Comparison of ENCODE assay signal across 8 mouse cellular contexts in genomic region chr11:115231168-115231915, GRCm38 (mm10). TPM values are rescaled to one million over a fixed set of nuclear protein-coding genes. Genes with fewer than 3 reads are reported as not detected.
DNase-seq lines count a peak whose midpoint lies in the region; ATAC-seq lines count a peak whose summit lies in the region.

No protein-coding gene starts in this region.

- intact Hi-C loops in gastrocnemius, postnatal 14 days (cut with DNase I; ENCODE audit: low total_unique reads) = no loop called here

- peaks cover 74% of the 10 kb centered on the region for H3K4me1 ChIP-seq in heart, embryonic 13.5 days
- peaks cover 93% of the 10 kb centered on the region for H3K4me1 ChIP-seq in embryonic facial prominence, embryonic 10.5 days
- peaks cover 51% of the 10 kb centered on the region for H3K4me1 ChIP-seq in kidney, embryonic 15.5 days

- H3K27ac ChIP-seq in heart, embryonic 13.5 days (replicated peaks) = no peak overlapping the region; the same call in 1 of the 2 replicates
- peak overlapping the region; percentile 26; the same call in 1 of the 2 replicates for H3K27ac ChIP-seq in embryonic facial prominence, embryonic 10.5 days (replicated peaks)
- peak overlapping the region; percentile 67 for H3K27ac ChIP-seq in kidney, embryonic 15.5 days

- H3K36me3 ChIP-seq in heart, embryonic 13.5 days = no peaks in the 10 kb centered on the region
- H3K36me3 ChIP-seq in embryonic facial prominence, embryonic 10.5 days (replicated peaks) = peaks cover 4% of the 10 kb centered on the region; the same call in 1 of the 2 replicates
- no peaks in the 10 kb centered on the region for H3K36me3 ChIP-seq in kidney, embryonic 15.5 days

- H3K9me3 ChIP-seq in heart, embryonic 13.5 days = no peaks in the 10 kb centered on the region
- no peaks in the 10 kb centered on the region for H3K9me3 ChIP-seq in embryonic facial prominence, embryonic 10.5 days
- no peaks in the 10 kb centered on the region for H3K9me3 ChIP-seq in kidney, embryonic 15.5 days (replicated peaks)

- DNase-seq in heart, adult 8-10 months (ENCODE audit: low spot score) = no peak
- DNase-seq in embryonic facial prominence, embryonic 10.5 days (ENCODE audit: low spot score) = no peak
- peak; percentile 20 to 46 for DNase-seq in spleen, postnatal 10 days (ENCODE audit: low spot score in 2 of 2)
- no peak for DNase-seq in gastrocnemius, postnatal 14 days
- no peak for DNase-seq in frontal cortex, postnatal 36 days (ENCODE audit: low spot score in 2 of 2)
- DNase-seq in ovary, postnatal 10 days (ENCODE audit: low spot score) = no peak

- H3K4me3 ChIP-seq in heart, embryonic 13.5 days = no peak overlapping the region
- H3K4me3 ChIP-seq in embryonic facial prominence, embryonic 10.5 days = no peak overlapping the region
- no peak overlapping the region for H3K4me3 ChIP-seq in kidney, embryonic 15.5 days (replicated peaks)

- peaks cover 45% of the 10 kb centered on the region for H3K27me3 ChIP-seq in heart, embryonic 13.5 days (replicated peaks)
- peaks cover 69% of the 10 kb centered on the region for H3K27me3 ChIP-seq in embryonic facial prominence, embryonic 10.5 days (replicated peaks; ENCODE audit: low read depth, poor library complexity, severe bottlenecking)
- peaks cover 77% of the 10 kb centered on the region for H3K27me3 ChIP-seq in kidney, embryonic 15.5 days

- H3K9ac ChIP-seq in heart, embryonic 13.5 days = 0 out of 2 replicates have a peak overlapping the region, but pooled peaks have one; percentile 40
- H3K9ac ChIP-seq in kidney, embryonic 15.5 days = no peak overlapping the region

- 53% methylated on average over 14 of the region's 14 CpGs for WGBS in heart, embryonic 13.5 days
- 44% methylated on average over 14 of the region's 14 CpGs for WGBS in embryonic facial prominence, embryonic 10.5 days
- 44% methylated on average over 14 of the region's 14 CpGs for WGBS in kidney, embryonic 15.5 days

- ATAC-seq in heart, embryonic 13.5 days (ENCODE audit: extremely low read depth, insufficient number of reproducible peaks, low FRiP score, low TSS enrichment) = no peak
- no peak for ATAC-seq in kidney, embryonic 15.5 days (replicated peaks; ENCODE audit: low FRiP score)

- no peak overlapping the region for H3K4me2 ChIP-seq in heart, embryonic 13.5 days
- no peak overlapping the region for H3K4me2 ChIP-seq in kidney, embryonic 15.5 days

RNA-seq across cellular contexts. Expression of gene Grin2c, which starts 35.7 kb away (rescaled TPM):
- 0.04 TPM in 1 of 2 replicates, not detected in the other for polyA plus RNA-seq in heart, embryonic 13.5 days (2015; fragmentation: Nextera tagmentation; extraction: Ambion mirVana)
- total RNA-seq in heart, adult 8-10 months (2022) = under 1 TPM; 0.09 to 0.65 (median 0.23) TPM
- 0.06 and 0.07 TPM in 2 replicates for polyA plus RNA-seq in embryonic facial prominence, embryonic 10.5 days (2016; fragmentation: Nextera tagmentation; extraction: Ambion mirVana)
- not detected in 2 replicates for polyA plus RNA-seq in kidney, embryonic 15.5 days (2015; fragmentation: Nextera tagmentation; extraction: Ambion mirVana)
- total RNA-seq in gastrocnemius, postnatal 14 days (2021) = not detected

RNA-seq across cellular contexts. Expression of gene Nat9, which starts 43.7 kb away (rescaled TPM):
- polyA plus RNA-seq in heart, embryonic 13.5 days (2015; fragmentation: Nextera tagmentation; extraction: Ambion mirVana) = 13.8 and 19.0 TPM in 2 replicates
- 10 to 100 TPM; 25.0 to 34.9 (median 25.9) TPM for total RNA-seq in heart, adult 8-10 months (2022)
- 18.2 and 18.4 TPM in 2 replicates for polyA plus RNA-seq in embryonic facial prominence, embryonic 10.5 days (2016; fragmentation: Nextera tagmentation; extraction: Ambion mirVana)
- 21.5 and 23.4 TPM in 2 replicates for polyA plus RNA-seq in kidney, embryonic 15.5 days (2015; fragmentation: Nextera tagmentation; extraction: Ambion mirVana)
- 10 to 100 TPM; 13.1 to 14.0 TPM for total RNA-seq in gastrocnemius, postnatal 14 days (2021)

RNA-seq across cellular contexts. Expression of gene Tmem104, which starts 44.1 kb away (rescaled TPM):
- polyA plus RNA-seq in heart, embryonic 13.5 days (2015; fragmentation: Nextera tagmentation; extraction: Ambion mirVana) = 7.1 and 7.7 TPM in 2 replicates
- total RNA-seq in heart, adult 8-10 months (2022) = 10 to 100 TPM in 1 of 4 experiments, 1 to 10 TPM in 3; 8.7 to 10.9 (median 9.1) TPM
- polyA plus RNA-seq in embryonic facial prominence, embryonic 10.5 days (2016; fragmentation: Nextera tagmentation; extraction: Ambion mirVana) = 10.1 and 10.3 TPM in 2 replicates
- polyA plus RNA-seq in kidney, embryonic 15.5 days (2015; fragmentation: Nextera tagmentation; extraction: Ambion mirVana) = 10.6 and 11.0 TPM in 2 replicates
- 1 to 10 TPM; 4.5 to 4.9 TPM for total RNA-seq in gastrocnemius, postnatal 14 days (2021)

RNA-seq across cellular contexts. Expression of gene Fdxr, which starts 45.5 kb away (rescaled TPM):
- polyA plus RNA-seq in heart, embryonic 13.5 days (2015; fragmentation: Nextera tagmentation; extraction: Ambion mirVana) = 9.5 and 11.7 TPM in 2 replicates
- 1 to 10 TPM; 9.1 to 10.0 (median 9.6) TPM for total RNA-seq in heart, adult 8-10 months (2022)
- polyA plus RNA-seq in embryonic facial prominence, embryonic 10.5 days (2016; fragmentation: Nextera tagmentation; extraction: Ambion mirVana) = 17.6 and 18.1 TPM in 2 replicates
- polyA plus RNA-seq in kidney, embryonic 15.5 days (2015; fragmentation: Nextera tagmentation; extraction: Ambion mirVana) = 15.4 and 20.8 TPM in 2 replicates
- 1 to 10 TPM; 5.4 to 6.0 TPM for total RNA-seq in gastrocnemius, postnatal 14 days (2021)

Comparison
In these comparisons a context has a peak if more than half of its experiments do, and no peak if none do; other contexts are left out.
1. DNase-seq: peak in spleen, postnatal 10 days (2 of 2); none in heart, adult 8-10 months (single experiment), embryonic facial prominence, embryonic 10.5 days (single experiment), gastrocnemius, postnatal 14 days (single experiment), frontal cortex, postnatal 36 days (0 of 2) and ovary, postnatal 10 days (single experiment).